Mouse (Mus musculus): ENCODE measurements around the gene Mapkapk3. TPM values are rescaled to one million over a fixed set of nuclear protein-coding genes. Genes with fewer than 3 reads are reported as not detected.

The Mapkapk3 gene
- total and polyA plus RNA-seq, 3 experiments: 29.9 to 39.8 (median 30.1) TPM

GRCm38 (mm10) chr9:107303121-107303820 lies 13.6 kb upstream of the Mapkapk3 start:
- H3K27me3 ChIP-seq (replicated peaks): no peaks in the 10 kb centered on the region
- TF ChIP-seq JUND (conservative IDR thresholded peaks at IDR 0.05; ENCODE audit: low read depth, low read length) (no peak), MAFK (IDR thresholded peaks at IDR 0.05; ENCODE audit: insufficient replicate concordance, low read length) (0 out of 2 replicates have a peak, but pooled peaks have one; percentile 37), EP300 (IDR thresholded peaks at IDR 0.05; ENCODE audit: low read length) (peak; percentile 75; the same call in 1 of the 2 replicates), ZNF384 (IDR thresholded peaks at IDR 0.05; ENCODE audit: low read depth, low read length) (no peak), RCOR1 (conservative IDR thresholded peaks at IDR 0.05; ENCODE audit: low read depth, low read length) (peak; percentile 77; the same call in 1 of the 2 replicates), USF1 (IDR thresholded peaks at IDR 0.05; ENCODE audit: low read depth, low read length) (no peak), ZMIZ1 (IDR thresholded peaks at IDR 0.05; ENCODE audit: low read depth, low read length) (0 out of 2 replicates have a peak, but pooled peaks have one; percentile 28), E2F4 (IDR thresholded peaks at IDR 0.05; ENCODE audit: insufficient replicate concordance, low read depth, low read length) (no peak), MAX (IDR thresholded peaks at IDR 0.05; ENCODE audit: low read length) (peak; percentile 51; the same call in 1 of the 2 replicates), MAZ (IDR thresholded peaks at IDR 0.05; ENCODE audit: low read depth, low read length) (0 out of 2 replicates have a peak, but pooled peaks have one; percentile 47), CHD2 (IDR thresholded peaks at IDR 0.05; ENCODE audit: low read length) (peak; percentile 85), IRF4 (IDR thresholded peaks at IDR 0.05; ENCODE audit: low read depth, low read length) (peak; percentile 85), BHLHE40 (IDR thresholded peaks at IDR 0.05; ENCODE audit: low read depth, low read length) (peak; percentile 71), SMC3 (IDR thresholded peaks at IDR 0.05; ENCODE audit: low read depth, low read length) (no peak), USF2 (conservative IDR thresholded peaks at IDR 0.05; ENCODE audit: low read depth, low read length) (no peak), ETS1 (conservative IDR thresholded peaks at IDR 0.05; ENCODE audit: low read depth, low read length) (peak; percentile 77), JUN (IDR thresholded peaks at IDR 0.05; ENCODE audit: insufficient read depth, low read depth, low read length) (peak; percentile 11; the same call in 1 of the 2 replicates), MXI1 (IDR thresholded peaks at IDR 0.05; ENCODE audit: low read depth, low read length) (peak; percentile 16; the same call in 1 of the 2 replicates), TBP (conservative IDR thresholded peaks at IDR 0.05; ENCODE audit: low read depth, low read length) (no peak), TCF12 (IDR thresholded peaks at IDR 0.05; ENCODE audit: low read depth, low read length) (peak; percentile 39; the same call in 1 of the 2 replicates), POLR2AphosphoS2 (IDR thresholded peaks at IDR 0.05; ENCODE audit: low read depth, low read length) (no peak), MEF2A (IDR thresholded peaks at IDR 0.05; ENCODE audit: borderline replicate concordance, low read depth, low read length) (peak; percentile 77), SIN3A (IDR thresholded peaks at IDR 0.05; ENCODE audit: low read length) (peak; percentile 53)
- dilution Hi-C loops (cut with MboI; ENCODE audit: extremely low pct_ligation_motif_present, extremely low pct_unique_long_range_greater_than_20kb, low sequenced_read_pairs): no loop called here
- no peak overlapping the region for H3K4me3 ChIP-seq (replicated peaks in 1 of 3; ENCODE audit: low read depth in 2 of 3, low read length in 2 of 3, poor library complexity in 1 of 3)
- peaks cover 16 to 25% of the 10 kb centered on the region in 2 experiments for H3K36me3 ChIP-seq (replicated peaks in 1 of 2; ENCODE audit: control insufficient read depth in 1 of 2, insufficient read depth in 1 of 2, low read length in 1 of 2)
- peaks cover 50 to 57% of the 10 kb centered on the region in 2 experiments for H3K4me1 ChIP-seq (ENCODE audit: control insufficient read depth in 1 of 2, insufficient read depth in 2 of 2)
- peak overlapping the region; percentile 12; the same call in 1 of the 2 replicates for H3K9ac ChIP-seq (ENCODE audit: insufficient read depth, low read depth)
- in situ Hi-C loops (cut with MboI; ENCODE audit: low pct_ligation_motif_present, low pct_unique_long_range_greater_than_20kb, low sequenced_read_pairs): no loop called here
- peak overlapping the region; percentile 35 for H3K27ac ChIP-seq (ENCODE audit: insufficient read depth, low read depth)
- no peaks in the 10 kb centered on the region for H3K9me3 ChIP-seq (replicated peaks; ENCODE audit: low read length)
- DNase-seq (ENCODE audit: extremely low read depth): peak; percentile 59
- H3K4me2 ChIP-seq (ENCODE audit: insufficient read depth, low read depth, poor library complexity, severe bottlenecking): no peak overlapping the region
- no peaks in the 10 kb centered on the region for H3K79me2 ChIP-seq (replicated peaks; ENCODE audit: control insufficient read depth, extremely low read depth, insufficient read depth, poor library complexity, severe bottlenecking)
